Mouse (Mus musculus) spleen, postnatal 36 days (tissue): Measurements from ENCODE around the gene Smox.

Source experiments
- DNase-seq, 2 experiments: peaks; one replicate each; pipeline ENCODE4 v3.0.0; 2022; ENCODE audit warnings: low spot score in 2 of 2, mixed read lengths in 1 of 2

Gene Smox

DNA sequence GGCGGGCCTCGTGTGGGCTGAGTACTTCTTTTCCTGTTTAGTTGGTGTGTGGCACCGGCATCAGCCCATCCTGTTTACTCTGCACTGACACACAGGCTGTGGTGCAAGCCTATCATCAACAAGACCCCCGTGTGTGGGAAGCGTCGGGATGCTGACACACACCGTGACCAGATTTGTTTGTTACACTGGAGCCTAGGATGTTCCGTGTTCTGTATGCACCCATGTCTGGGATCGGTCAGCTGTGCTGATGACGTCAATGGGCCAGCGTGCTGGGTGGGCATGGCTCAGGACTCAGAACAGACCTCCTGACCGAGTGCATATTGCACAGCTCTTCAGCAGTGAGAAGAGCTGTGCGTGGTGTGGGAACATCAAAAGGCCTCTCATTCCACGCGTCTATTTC lies 6.2 kb upstream of the Smox start:
- DNase-seq, result no peak

DNA sequence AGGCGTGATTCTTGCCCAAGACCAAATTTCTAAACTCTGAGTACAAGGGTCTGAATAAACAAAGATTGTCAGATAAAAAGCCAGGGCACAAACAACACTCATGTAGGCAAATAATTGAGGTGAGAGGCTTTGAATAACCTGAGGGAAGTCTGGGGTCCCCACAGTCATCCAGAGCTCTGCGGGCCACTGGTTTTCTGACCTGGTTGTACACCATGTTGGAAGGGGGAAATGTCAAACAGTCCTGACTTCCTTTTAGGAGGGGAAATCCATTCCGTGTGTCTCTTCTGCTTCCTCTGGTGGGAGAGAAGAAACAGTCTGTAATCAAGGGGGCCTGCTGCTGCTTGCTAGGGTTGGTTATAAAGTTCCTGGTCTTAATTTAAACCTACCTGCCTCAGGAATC lies 5.2 kb upstream of the Smox start:
- DNase-seq, result no peak

DNA sequence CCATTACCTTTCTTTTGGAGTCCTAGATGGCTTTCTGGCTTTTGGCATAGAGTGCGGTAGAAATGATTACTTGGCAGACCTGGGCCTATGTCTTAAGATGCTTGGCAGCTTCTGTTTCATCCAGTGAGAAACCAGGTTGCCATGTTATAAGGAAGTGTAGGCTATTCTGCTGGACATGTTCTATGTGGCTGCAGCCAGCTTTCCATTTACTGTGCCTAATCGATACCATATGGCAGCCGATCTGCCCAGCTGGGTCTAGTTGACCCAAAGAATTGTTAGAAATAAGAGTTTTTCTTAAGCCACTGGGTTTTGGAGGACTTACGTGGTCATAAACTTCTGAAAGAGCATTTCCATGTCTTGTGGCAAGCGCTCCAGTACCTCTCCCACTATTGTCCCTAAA lies 4.0 kb upstream of the Smox start:
- DNase-seq, result no peak

DNA sequence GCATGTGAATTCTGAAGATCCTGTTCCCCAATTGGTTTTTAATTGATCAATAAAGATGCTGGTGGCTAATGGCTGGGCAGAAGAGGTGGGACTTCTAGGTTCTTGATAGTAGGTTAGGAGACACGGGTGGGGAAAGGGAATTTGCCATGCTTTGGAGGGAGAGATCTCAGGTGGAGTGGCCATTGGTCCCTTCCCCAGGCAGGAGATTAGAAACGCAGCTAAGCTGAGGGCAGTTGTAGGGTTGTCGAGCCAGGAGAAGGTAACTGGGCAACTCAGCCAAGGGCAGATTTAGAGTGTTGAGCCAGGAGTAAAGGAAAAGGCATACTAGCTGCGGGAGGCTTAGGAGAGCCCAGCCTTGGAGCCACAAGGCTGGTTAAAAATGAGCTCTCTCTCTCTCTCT lies 3.0 kb upstream of the Smox start:
- no peak for DNase-seq

DNA sequence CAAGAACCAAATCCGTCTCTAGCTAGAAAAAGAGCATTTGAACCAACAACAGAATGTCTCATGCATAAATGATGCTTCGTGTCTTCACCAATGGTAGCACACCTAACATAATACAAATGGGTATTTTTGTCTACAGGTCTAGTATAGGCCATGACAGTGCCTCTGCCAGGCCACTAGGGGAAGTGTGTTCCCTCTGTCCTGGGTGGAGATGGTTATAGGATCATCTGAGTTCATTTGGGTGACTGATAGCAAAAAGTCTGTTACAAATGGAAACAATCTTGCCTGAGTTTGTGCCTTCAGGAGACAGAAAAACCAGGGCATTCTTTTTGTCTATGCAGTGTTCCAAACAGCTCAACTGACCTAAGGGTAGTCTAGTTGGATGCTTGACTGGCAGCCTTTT lies 2.4 kb upstream of the Smox start:
- no peak for DNase-seq

DNA sequence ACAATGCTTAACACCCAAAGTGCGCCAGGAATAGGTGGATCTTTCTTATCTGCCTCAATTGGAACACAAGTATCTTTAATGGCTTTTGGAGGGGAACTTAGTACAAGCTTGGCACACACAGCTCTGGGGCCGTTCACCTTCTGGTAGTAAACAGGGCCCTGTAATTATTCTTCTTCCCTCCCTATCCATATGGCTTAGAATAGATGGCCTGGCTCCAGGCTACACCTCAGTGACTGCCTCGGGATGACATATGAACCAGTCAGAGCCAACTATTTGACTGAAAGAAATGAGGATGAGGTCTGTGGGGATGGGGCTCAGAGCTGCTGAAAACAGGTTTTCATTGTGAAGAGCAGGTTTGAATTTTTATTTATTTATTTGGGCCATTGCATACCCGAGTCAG lies 1.7 kb upstream of the Smox start:
- no peak for DNase-seq

DNA sequence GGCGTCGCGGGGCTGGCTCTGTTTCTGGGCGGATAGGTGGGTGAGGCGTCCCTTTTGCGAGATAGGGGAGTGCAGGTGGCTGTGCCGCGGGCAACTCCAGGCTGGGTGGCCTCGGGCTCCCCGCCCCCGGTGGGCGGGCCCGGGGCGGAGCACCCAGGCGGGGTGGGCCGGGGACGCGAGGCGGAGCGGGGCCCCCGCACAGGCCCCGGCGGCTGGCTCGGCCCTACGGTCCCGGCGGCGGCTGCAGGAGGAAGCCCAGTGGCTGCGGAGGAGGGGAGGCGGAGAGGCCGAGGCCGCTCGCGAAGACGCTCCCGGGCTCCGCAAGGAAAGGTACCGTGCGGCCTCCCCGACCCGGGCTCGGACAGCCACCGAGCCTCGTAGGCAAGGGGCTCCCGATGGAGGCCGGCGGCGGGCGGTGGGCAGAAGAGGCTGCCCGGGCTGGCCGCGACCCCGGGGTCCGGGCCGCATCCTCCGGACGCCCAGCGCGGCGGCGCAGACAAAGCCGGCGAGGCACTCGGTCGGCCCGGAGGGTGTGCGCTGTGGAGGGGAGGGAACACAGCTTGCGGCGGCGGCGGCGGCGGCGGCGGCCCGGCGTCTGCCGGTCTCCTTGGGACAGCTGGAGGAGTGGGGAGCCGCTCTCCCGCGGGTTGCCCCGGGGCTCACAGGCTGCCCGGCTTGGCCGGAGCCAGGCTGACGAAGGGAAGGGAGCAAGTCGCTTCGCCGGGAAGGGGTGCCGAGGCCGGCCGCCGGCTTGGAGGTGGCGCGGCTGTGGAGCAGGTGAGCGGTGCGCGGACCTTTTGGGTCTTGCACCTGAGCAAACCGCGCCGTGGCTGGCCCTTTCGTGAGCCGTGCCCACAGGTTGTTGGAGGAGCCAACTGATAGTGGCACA lies 655 bp downstream of the Smox start:
- DNase-seq, result peak; percentile 85 to 87

DNA sequence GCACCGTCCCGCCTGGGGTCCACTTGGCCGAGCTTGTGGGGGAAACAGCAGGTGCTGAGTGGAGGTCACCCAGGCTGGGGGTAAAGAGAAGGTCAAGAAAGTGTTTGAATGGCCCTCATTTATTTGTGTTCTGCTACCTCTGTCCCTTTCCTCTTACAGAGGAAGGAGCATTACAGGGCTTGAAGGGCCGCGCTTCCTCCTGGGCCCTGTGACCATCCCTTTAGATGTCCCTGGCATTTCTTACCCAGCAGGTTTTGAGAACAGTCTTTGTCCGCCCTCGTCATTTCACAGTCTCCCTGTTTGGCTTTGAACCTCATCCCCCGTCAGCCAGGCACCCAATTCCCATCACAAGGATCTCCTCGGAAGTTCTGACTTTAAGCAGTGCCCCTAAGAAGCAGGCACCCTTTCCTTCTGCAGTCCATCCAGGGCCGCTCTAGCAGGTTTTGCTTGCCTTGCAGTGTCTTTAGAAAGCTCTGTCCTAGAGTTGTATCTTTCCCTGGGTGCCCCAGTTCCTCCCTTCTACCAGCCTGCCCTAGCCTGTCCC lies 1.4 kb downstream of the Smox start:
- DNase-seq, result no peak

DNA sequence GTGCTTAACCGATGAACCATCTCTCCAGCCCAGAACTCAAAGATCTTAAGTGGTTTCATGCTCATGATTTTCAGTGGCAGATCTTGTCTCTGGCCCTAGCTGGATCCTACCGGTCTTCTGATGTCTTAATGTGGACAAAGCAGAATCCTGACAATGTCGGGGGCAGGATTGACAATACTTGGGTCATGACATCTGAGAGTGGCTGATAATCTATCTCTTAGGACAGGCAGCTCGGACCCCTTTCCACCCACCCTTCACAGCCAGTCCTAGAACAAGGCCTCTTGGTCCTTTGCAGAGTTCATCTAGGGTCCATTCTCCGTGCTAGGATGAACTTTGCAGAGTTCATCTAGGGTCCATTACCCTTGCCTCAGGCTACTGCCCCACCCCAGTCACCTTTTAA lies 2.1 kb downstream of the Smox start:
- DNase-seq, result no peak

DNA sequence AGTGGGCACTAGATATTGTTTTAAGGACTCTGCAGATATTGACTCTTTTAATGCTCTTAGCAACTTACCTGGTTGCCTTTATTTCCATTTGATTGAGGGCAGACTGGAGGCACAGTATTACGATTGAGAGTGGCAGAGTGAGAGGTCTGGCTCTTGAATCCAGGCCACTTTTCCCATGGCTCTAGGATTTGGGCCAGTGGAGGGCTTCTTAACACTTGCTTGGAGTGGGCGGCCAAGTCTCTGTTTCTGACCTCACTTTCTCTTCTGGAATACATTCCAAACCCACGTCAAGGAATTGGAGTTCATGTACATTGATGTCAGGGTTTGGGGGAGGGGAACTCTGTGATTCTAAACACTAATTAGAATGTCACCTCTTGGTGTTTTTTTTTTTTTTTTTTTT lies 4.0 kb downstream of the Smox start:
- no peak for DNase-seq

DNA sequence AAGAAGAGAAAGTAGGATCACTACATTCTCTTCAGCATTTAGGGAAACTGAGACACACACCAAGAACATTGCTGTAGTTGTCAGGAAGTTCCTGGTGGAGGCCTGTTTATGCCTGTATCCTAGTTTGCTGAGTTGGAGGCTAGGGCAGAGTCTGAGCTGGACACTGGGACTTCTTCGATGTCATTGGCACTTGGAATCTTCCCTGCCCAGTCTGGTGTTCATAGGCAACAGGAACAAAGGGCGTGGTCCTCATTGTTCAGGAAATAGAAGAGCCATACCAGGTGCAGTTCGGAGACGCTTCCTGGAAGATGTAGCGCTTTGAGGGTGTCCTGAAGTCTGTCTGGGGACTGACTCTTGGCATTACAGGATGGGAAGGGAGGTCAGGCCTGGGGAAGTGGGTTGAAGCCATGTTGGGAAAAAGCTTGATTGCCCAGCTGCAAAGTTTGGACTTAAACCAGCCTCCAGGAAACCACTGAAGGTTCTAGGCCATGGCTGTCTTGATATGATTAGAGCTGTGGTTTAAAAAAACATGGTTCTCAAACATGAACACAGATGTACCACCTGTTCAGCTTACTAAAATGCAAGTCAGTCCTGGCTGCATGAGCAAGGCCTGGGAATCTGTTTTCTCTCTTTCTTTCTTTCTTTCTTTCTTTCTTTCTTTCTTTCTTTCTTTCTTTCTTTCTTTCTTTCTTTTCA lies 5.0 kb downstream of the Smox start:
- no peak for DNase-seq

DNA sequence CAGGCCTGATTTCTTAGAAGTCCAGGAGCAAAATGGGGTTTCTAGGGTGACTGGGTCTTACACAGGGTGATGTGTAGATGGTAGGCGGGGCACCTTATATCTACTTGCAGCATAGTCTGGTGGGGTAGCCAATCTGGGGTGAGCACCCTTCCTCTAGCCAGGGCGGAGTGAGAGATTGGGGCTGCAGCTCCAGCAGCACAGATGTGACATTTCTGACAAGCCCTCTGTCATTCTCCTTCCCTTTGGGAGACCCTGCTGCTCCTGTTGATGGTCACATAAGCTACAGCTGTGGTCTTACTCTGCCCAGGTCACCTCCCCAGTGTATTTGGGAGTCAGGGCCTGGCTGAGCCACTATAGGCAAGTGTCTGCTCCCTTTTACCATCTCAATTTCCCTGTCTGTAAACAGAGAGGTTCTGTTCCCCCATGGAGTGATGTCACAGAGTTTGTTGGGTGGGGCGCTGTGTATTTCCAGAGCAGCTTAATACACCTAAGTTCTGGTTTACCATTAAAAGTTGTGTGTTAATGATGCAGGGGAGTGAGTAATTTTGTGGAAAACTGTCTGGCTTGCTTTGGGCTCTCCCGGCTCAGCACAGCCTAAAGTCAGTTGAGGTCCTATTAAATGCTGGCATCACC lies 6.0 kb downstream of the Smox start:
- DNase-seq, result peak; percentile 66 to 80

DNA sequence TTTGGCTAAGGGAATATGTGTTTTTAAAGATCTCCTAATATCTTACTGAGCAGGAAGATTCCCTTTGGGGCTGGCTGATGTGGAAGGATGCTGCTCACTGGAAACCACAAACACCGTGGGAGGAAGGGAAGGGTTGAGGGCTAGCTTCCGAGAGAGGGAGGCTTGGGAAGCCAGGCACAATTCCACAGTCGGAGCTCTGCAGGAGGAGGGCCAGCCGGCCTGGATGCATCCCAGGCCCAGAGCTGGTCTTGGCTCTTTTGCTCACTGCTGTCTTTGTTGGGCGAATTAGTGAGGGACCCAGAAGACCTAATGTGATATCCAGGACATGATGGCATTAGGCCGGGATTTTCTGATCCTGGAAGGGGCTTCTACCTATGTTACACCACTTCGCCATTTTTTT lies 6.9 kb downstream of the Smox start:
- no peak for DNase-seq

DNA sequence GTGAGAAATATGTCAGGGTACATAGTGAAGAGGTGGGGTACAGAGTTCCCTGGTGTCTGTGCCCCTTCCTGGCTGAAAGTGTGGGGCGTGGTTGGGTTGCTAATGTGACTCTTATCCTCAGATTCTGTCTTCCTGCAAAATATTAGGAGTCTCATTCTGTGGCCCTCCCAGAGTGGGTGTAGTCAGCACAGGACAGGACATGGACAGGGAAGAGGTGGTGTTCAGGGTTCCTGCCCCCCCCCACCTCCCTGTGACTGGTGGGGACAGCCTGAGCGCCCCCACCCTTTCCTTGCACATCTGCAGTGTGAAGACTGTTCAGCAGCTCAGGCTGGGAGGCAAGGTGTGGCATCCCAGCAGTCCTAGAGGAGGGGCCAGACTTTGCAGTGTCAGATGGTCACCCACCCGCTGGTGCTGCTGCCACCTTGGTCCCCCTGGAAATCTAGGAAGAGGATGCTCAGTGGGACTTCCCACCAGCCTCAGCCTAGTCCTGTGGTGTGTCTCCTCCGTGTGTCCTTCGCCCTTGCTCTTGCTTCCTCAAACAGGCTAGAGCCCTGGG lies 8.1 kb downstream of the Smox start:
- DNase-seq, result no peak

DNA sequence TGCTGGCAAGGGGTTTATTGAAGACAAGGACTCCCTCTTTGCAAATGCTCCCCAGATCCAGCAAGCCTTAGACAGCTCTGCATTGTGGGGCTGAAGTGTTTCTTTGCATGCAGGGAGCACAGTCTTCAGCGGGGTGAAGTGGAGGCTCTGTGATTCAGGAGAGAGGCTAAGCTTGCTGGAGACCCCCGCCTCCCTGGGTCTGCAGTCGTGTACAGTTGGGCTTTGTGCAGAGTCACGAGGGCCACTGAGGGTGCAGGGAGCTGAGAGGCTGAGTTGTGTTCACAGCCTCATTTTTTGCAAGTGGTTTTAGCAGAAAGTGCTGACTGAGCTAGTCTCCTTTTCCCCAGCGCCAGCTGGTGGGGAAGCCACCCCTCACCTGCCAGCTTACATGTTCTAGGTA lies 10.6 kb downstream of the Smox start:
- DNase-seq, result no peak

DNA sequence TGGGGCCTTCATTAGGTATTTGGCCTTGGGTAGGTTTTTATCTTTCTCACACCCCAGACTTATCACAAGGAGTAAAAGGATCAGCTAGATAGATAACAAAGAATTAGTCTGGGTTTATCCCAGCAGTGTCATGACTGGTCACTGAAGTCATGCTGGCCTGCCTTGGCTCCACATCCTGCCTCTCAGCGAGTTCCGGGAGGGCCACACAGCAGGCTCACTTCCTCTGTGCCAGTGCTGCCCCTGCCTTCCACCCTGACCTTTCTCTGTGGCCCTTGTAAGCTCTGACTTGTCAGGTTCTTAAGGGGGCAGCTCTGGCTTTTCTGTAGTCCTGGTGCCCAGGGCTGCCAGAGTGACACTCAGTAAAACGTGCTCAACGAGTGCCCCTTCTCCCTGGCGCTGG lies 11.3 kb downstream of the Smox start:
- DNase-seq, result no peak

DNA sequence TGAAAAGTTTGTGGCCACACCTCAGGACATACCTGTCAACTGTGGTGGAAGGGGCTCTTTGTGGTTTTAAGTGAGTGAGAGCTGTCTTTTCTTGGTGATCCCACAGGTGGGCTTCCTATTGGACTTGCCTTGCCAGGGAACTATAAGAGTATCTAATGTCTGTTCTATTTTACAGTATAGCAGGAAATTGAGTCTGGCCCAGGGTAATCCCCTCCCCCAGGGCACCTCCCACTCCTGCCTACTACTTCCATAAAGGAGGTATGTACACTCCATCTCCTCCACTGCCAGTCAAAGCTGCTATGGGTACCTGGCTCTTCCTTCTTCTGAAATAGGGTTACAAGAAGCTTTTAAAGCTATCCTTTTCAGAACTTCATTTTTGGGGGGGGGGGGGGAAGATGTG lies 14.1 kb downstream of the Smox start:
- DNase-seq, result no peak

DNA sequence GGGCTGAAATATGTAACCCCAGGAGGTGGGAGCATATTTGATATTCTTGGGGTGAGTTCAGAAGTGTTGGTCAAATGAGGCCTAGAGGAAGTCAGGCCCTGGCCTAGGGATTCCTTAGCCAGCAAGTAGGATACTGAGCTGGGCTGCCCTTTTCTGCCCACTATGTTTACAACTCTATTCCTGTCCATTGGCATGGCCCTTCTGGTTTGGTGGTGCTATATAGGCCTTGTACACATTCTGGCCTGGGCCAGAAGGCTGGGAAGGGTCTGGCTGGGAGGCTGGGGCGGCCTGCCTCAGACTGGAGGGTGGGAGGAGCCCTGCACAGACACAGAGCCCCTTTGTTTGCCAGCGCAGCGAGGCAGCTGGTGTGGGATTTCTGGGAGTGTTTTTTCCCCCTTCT lies 15.1 kb downstream of the Smox start:
- DNase-seq, result no peak

DNA sequence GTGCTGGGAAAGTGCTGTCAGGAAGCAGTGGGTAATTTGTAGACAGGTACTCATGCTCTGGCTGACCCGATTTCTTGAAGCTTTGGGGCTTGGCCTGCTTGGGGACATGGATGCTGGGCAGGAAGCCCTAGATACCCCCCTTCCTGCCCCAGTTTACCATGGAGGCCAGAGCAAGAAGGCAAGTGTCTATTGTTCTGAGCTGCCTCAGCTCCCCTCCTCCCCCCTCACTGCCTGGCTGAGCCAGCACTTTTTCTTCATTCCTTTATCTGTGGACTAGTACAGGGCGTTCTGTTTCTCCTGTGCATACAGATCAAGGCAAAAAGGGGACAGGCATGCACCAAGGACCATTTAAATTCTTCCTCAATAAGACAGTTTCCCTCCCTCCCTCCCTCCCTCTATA lies 17.2 kb downstream of the Smox start:
- no peak for DNase-seq

DNA sequence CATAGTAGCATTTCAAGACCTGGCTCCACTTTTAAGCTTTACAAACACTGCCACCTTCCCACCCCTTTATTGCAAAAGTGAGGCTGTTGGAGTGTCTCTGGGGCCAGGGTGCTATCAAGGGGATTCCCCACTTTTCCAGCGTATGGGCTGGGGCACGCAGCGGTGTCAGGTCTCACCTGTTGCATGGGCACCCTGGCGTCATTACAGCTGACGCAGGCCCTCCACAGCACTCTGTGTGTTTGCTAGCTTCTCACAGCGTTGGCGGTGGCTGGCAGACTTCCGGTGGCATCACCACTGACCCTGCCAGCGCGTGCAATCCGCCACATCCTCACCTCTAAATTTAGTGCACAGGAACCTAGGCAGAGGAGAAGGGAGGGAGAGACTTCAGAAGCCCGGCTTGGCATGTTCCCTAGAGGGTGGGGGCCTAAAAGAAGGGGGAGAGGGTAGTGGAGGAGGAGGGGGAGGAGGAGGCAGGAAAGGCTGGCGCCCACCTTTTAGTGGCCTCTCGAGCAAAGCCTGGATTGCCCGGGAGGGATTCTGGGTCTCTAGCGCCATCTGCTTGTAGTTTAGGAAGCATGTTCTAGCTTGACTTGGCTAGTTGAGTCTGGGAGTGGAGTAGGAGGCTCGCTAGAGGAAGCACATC lies 18.5 kb downstream of the Smox start:
- peak; percentile 46 to 50 for DNase-seq

DNA sequence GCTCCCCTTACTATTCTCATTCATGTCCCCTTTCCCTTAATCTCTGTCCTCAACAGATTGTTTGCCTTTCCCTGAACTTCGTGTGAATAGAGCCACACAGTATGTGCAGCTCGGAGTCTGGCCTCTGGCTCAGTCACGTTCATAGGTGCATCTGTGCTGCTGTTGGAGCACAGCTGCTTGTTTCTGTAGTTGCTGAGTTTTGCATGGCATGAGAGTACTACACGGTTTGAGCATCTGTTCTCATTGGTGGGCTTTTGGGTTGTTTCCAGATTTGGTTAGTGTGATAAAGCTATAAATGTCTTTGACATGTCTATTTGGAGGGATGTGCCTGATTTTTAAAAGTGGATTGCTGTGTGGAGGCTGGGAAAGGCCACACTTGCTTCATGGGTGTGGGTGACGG lies 19.2 kb downstream of the Smox start:
- no peak for DNase-seq

DNA sequence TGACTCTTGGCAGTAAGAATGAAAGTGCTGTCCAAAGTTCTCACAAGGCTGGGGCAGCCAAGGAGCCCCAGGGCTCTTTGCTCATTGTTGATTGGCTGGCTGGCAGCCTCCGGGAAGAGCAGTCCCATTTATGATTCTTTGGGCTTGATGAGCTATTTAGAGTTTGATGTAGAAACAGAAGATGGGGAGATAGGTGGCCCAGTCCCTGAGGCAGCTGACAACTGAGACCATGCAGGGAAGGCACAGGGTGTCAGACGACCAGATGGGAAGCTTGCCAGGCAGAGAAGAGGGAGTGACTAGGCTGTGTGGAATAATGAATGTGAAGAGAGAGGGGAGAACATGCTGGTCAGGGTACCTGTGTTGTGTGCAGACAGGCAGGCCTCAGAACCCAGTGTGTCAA lies 22.2 kb downstream of the Smox start:
- no peak for DNase-seq
